Mouse (Mus musculus) MEL (cell line): ENCODE results near the gene Orm3. TPM values are rescaled to one million over a fixed set of nuclear protein-coding genes. Genes with fewer than 3 reads are reported as not detected.

ENCODE experiments used
- DNase-seq: peaks from one replicate; pipeline ENCODE4 v3.0.0; 2011; ENCODE audit warnings: low read depth, low spot score
- H3K27ac ChIP-seq: 2 replicates; pipeline ENCODE4 v1.5.1; 2012; ENCODE audit warnings: low read depth, mild to moderate bottlenecking, control low read depth, low read length, moderate library complexity; ENCODE audit not compliant: control insufficient read depth
- H3K27me3 ChIP-seq, 2 experiments: fragments of 150-350 bp in 1 of 2; sonication (generic) in 1 of 2; 2 replicates each; pipeline ENCODE4 v1.6.1; 2012; ENCODE audit warnings: low read length in 2 of 2, mild to moderate bottlenecking in 2 of 2, improper control_type of control experiment in 1 of 2, moderate library complexity in 1 of 2; ENCODE audit not compliant: insufficient read depth in 2 of 2, control insufficient read depth in 1 of 2
- H3K36me3 ChIP-seq, 2 experiments: 2 replicates each; pipeline ENCODE4 v1.6.1; 2012 to 2014; ENCODE audit warnings: low read length in 2 of 2, improper control_type of control experiment in 1 of 2, inconsistent platforms in 1 of 2, mild to moderate bottlenecking in 1 of 2; ENCODE audit not compliant: insufficient read depth in 2 of 2, control insufficient read depth in 1 of 2
- H3K4me1 ChIP-seq, 2 experiments: fragments of 150-350 bp in 1 of 2; sonication (generic) in 1 of 2; 2 replicates each; pipeline ENCODE4 v1.6.1; 2012; ENCODE audit warnings: low read length in 2 of 2, improper control_type of control experiment in 1 of 2, mild to moderate bottlenecking in 1 of 2; ENCODE audit not compliant: insufficient read depth in 2 of 2, control insufficient read depth in 1 of 2
- H3K4me3 ChIP-seq, 2 experiments: fragments of 150-350 bp in 1 of 2; sonication (generic) in 1 of 2; 2 replicates each; pipeline ENCODE4 v1.5.1; 2012; ENCODE audit warnings: low read depth in 2 of 2, low read length in 2 of 2, mild to moderate bottlenecking in 2 of 2, moderate library complexity in 2 of 2, control low read depth in 1 of 2, improper control_type of control experiment in 1 of 2; ENCODE audit not compliant: control insufficient read depth in 1 of 2, insufficient read depth in 1 of 2
- H3K79me2 ChIP-seq: 2 replicates; pipeline ENCODE4 v1.6.1; 2012; ENCODE audit warnings: mild to moderate bottlenecking, low read length, moderate library complexity; ENCODE audit not compliant: control insufficient read depth, poor library complexity, insufficient read depth
- H3K9ac ChIP-seq: 2 replicates; pipeline ENCODE4 v1.6.1; 2012; ENCODE audit warnings: low read depth, mild to moderate bottlenecking, control low read depth, low read length, moderate library complexity; ENCODE audit not compliant: control insufficient read depth, poor library complexity, severe bottlenecking
- H3K9me3 ChIP-seq: fragments of 150-350 bp; sonication (generic); replicated peaks from 2 replicates; pipeline ENCODE4 v1.6.1; 2012; ENCODE audit warnings: mild to moderate bottlenecking, low read length, improper control_type of control experiment, moderate library complexity; ENCODE audit not compliant: insufficient read depth
- CHD1 ChIP-seq: IDR thresholded peaks from 2 replicates; pipeline ENCODE4 v1.6.1; 2012; ENCODE audit warnings: low read depth, mild to moderate bottlenecking, inconsistent platforms, low read length, improper control_type of control experiment
- CTCF ChIP-seq, 3 experiments: IDR thresholded peaks in 2 of 3; conservative IDR thresholded peaks in 1 of 3; 2 replicates each; pipeline ENCODE4 v1.5.1; 2011 to 2012; ENCODE audit warnings: low read length in 3 of 3, low read depth in 2 of 3, mild to moderate bottlenecking in 2 of 3, improper control_type of control experiment in 1 of 3, inconsistent platforms in 1 of 3, mixed read lengths in 1 of 3, moderate library complexity in 1 of 3; ENCODE audit not compliant: control insufficient read depth in 1 of 3, insufficient read depth in 1 of 3, poor library complexity in 1 of 3, severe bottlenecking in 1 of 3
- E2F4 ChIP-seq: IDR thresholded peaks from 2 replicates; pipeline ENCODE4 v1.6.1; 2011; ENCODE audit warnings: low read depth, low read length, improper control_type of control experiment, borderline replicate concordance
- EP300 ChIP-seq, 2 experiments: IDR thresholded peaks; 2 replicates each; pipeline ENCODE4 v1.6.1; 2011; ENCODE audit warnings: improper control_type of control experiment in 2 of 2, low read length in 2 of 2, low read depth in 1 of 2, mild to moderate bottlenecking in 1 of 2
- ETS1 ChIP-seq: IDR thresholded peaks from 2 replicates; pipeline ENCODE4 v1.6.1; 2012; ENCODE audit warnings: low read depth, mild to moderate bottlenecking, inconsistent platforms, low read length, improper control_type of control experiment, moderate library complexity
- GATA1 ChIP-seq: IDR thresholded peaks from 2 replicates; pipeline ENCODE4 v1.6.1; 2011; ENCODE audit warnings: low read depth, low read length, improper control_type of control experiment
- KAT2A ChIP-seq: conservative IDR thresholded peaks from 2 replicates; pipeline ENCODE4 v1.6.1; 2012; ENCODE audit warnings: low read depth, low read length, improper control_type of control experiment, inconsistent platforms
- MAFK ChIP-seq: IDR thresholded peaks from 2 replicates; pipeline ENCODE4 v1.6.1; 2011; ENCODE audit warnings: low read depth, mild to moderate bottlenecking, low read length, improper control_type of control experiment, borderline replicate concordance
- MAX ChIP-seq: IDR thresholded peaks from 2 replicates; pipeline ENCODE4 v1.6.1; 2011; ENCODE audit warnings: low read length, improper control_type of control experiment
- MXI1 ChIP-seq: IDR thresholded peaks from 2 replicates; pipeline ENCODE4 v1.6.1; 2011; ENCODE audit warnings: mild to moderate bottlenecking, low read depth, low read length, improper control_type of control experiment
- MYB ChIP-seq: IDR thresholded peaks from 2 replicates; pipeline ENCODE4 v1.6.1; 2011; ENCODE audit warnings: mild to moderate bottlenecking, low read depth, low read length, improper control_type of control experiment
- NELFE ChIP-seq: IDR thresholded peaks from 2 replicates; pipeline ENCODE4 v1.6.1; 2011; ENCODE audit warnings: low read depth, low read length, improper control_type of control experiment
- POLR2AphosphoS2 ChIP-seq: IDR thresholded peaks from 2 replicates; pipeline ENCODE4 v1.6.1; 2011; ENCODE audit warnings: low read length, improper control_type of control experiment
- RAD21 ChIP-seq: IDR thresholded peaks from 2 replicates; pipeline ENCODE4 v1.6.1; 2011; ENCODE audit warnings: mild to moderate bottlenecking, low read depth, low read length, improper control_type of control experiment
- SMC3 ChIP-seq: IDR thresholded peaks from 2 replicates; pipeline ENCODE4 v1.6.1; 2011; ENCODE audit warnings: low read depth, low read length, improper control_type of control experiment
- ZKSCAN1 ChIP-seq: IDR thresholded peaks from 2 replicates; pipeline ENCODE4 v1.6.1; 2012; ENCODE audit warnings: low read depth, mild to moderate bottlenecking, inconsistent platforms, low read length, improper control_type of control experiment, moderate library complexity
- ZMIZ1 ChIP-seq: IDR thresholded peaks from 2 replicates; pipeline ENCODE4 v1.6.1; 2012; ENCODE audit warnings: low read depth, mild to moderate bottlenecking, inconsistent platforms, low read length, improper control_type of control experiment, moderate library complexity
- polyA plus RNA-seq, 2 experiments: library from polyadenylated mRNA; stranded (reverse) in 1 of 2; unstranded in 1 of 2; fragments of >175 nt in 1 of 2; fragments of >200 nt in 1 of 2; gene quantifications; 2 replicates each; pipeline versions ENCODE4 v1.2.1 to v1.2.4; 2012; ENCODE audit warnings: low replicate concordance in 2 of 2, low read depth in 1 of 2; ENCODE audit not compliant: insufficient read length in 2 of 2, insufficient read depth in 1 of 2, missing spikeins in 1 of 2
- total RNA-seq: library from RNA; depleted of rRNA; stranded (reverse); fragments of 300-350 nt; gene quantifications from 2 replicates; pipeline ENCODE4 v1.2.3, GENCODE M21; 2012

The Orm3 gene
- total and polyA plus RNA-seq, 3 experiments: not detected

DNA sequence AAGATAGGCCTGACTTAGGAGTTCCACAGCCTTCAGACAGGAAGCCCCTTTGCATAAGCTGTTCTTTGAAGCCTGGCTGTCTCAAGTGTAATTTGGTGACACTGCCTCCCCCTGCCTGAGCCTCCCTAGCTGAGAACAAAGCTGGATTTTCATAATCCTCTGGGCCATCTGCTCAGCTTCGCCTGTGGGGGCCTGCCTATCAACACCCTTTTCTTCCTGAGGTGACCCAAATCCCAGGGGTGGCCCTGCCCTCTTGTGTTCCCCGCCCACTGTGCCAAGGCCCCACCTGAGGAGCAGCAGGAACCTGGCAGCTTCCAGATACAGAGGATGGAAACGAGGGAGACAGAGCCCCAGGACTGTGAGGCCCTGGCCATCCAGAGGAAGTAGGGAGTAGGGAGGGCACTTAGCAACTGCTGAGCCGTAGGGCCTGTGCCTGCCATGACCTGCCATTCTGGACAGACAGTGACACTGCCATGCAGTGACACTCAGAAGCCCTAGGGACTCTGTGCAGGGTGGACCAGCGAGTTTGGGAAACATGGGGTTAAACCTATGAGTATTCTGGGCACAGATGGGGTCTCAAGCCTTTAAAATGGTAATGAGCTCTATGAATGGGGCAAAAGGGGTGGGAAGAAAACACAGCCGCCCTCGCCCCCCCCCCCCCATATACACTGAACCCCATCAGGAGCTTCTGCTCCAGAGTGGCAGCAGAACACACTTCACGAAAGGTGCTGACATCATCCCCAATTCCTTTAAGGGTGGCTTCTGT lies 33.3 kb downstream of the Orm3 start:
- H3K4me3 ChIP-seq: no peak overlapping the region
- no peaks in the 10 kb centered on the region for H3K27me3 ChIP-seq
- H3K9me3 ChIP-seq: no peaks in the 10 kb centered on the region
- DNase-seq: no peak
- no peaks in the 10 kb centered on the region for H3K79me2 ChIP-seq
- TF ChIP-seq E2F4: no peak
- no peak for TF ChIP-seq EP300 (IDR thresholded peaks at IDR 0.05; ENCODE audit: low read depth in 1 of 2, low read length in 2 of 2)
- TF ChIP-seq ZMIZ1: no peak
- TF ChIP-seq ZKSCAN1: no peak
- TF ChIP-seq RAD21: no peak
- TF ChIP-seq MXI1: no peak
- no peak for TF ChIP-seq CTCF (IDR thresholded peaks at IDR 0.05 in 2 of 3, conservative IDR thresholded peaks at IDR 0.05 in 1 of 3; ENCODE audit: control insufficient read depth in 1 of 3, insufficient read depth in 1 of 3, low read depth in 2 of 3, low read length in 3 of 3, poor library complexity in 1 of 3, severe bottlenecking in 1 of 3)
- TF ChIP-seq MAX: no peak
- TF ChIP-seq GATA1: no peak
- peaks cover 0 to 22% of the 10 kb centered on the region in 2 experiments; a peak in 3 of 4 replicates for H3K36me3 ChIP-seq
- H3K4me1 ChIP-seq: peaks cover 12 to 23% of the 10 kb centered on the region in 2 experiments
- H3K27ac ChIP-seq: no peak overlapping the region
- no peak overlapping the region for H3K9ac ChIP-seq

DNA sequence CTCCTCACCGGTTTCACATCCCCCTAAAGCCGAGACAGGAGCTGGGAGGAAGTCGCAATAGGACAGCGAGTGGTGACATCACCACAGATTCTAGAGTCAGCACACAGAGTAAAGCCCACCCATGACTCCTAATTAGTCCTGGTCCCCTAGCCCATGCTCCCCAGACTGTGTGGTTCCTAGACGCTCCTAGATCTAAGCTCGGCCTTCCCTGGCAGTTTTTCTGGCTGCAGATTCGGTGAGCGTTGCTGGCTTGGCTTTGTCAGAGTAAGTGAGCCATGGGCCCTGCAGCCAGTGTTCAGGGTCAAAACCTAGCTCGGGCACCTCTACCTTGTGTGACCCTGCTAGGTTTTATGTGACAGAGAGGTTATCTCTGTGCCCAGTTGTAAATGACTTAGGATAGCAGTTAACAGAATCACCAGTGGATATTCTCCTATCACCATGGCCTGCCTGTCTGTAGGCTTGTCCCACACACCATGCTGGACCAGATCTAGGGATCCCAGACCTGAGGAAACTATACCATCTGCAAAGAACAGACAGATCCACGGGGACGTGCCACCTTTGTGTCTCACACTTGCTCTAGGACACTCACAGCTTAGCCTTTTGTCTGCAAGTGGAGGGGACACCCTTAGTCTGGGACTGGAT lies 34.0 kb downstream of the Orm3 start:
- Histone ChIP-seq H3K4me1 (peaks cover 7 to 21% of the 10 kb centered on the region in 2 experiments), H3K79me2 (no peaks in the 10 kb centered on the region), H3K9ac (no peak overlapping the region), H3K36me3 (peaks cover 0 to 16% of the 10 kb centered on the region in 2 experiments; a peak in 3 of 4 replicates), H3K27me3 (no peaks in the 10 kb centered on the region), H3K9me3 (no peaks in the 10 kb centered on the region), H3K27ac (no peak overlapping the region), H3K4me3 (no peak overlapping the region)
- DNase-seq: no peak
- TF ChIP-seq ETS1 (no peak), GATA1 (no peak), KAT2A (no peak), MYB (no peak), CHD1 (no peak), SMC3 (no peak), POLR2AphosphoS2 (no peak), MAFK (no peak), NELFE (no peak)
